Mouse (Mus musculus) brain, embryonic 14.5 days (tissue): ENCODE results near the gene Ap5s1.

Experiments
- CTCF ChIP-seq: fragments of 200-500 bp; IDR thresholded peaks from 2 replicates; pipeline ENCODE4 v1.5.1; 2012; ENCODE audit warnings: inconsistent platforms, mild to moderate bottlenecking, moderate library complexity, borderline replicate concordance; ENCODE audit not compliant: insufficient read depth, insufficient read length; ENCODE audit errors: extremely low read depth
- POLR2A ChIP-seq: fragments of 200-500 bp; IDR thresholded peaks from 2 replicates; pipeline ENCODE4 v1.6.1; 2012; ENCODE audit warnings: mild to moderate bottlenecking, inconsistent platforms, borderline replicate concordance; ENCODE audit not compliant: poor library complexity, insufficient read depth, insufficient read length, severe bottlenecking; ENCODE audit errors: extremely low read depth

DNA sequence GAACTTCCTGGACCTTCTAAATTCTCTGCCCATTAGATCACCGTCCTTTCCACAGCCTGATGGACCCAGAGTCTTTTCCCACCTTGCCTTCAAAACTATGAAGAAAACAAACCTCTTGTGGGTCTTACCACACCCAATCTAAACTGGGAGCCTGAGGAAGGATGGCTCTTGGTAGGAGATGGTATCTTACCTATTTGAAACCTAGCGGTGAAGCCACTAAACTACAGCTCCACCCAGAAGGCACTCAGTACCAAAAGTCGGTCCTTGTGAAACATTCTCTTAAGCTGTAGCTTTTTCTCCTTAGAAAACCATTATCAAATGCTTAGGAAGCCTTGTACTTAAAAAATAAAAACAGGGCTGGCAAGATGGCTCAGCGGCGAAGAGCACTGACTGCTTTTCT is 18.6 kb upstream of the Ap5s1 start:
- no peak for TF ChIP-seq CTCF
- TF ChIP-seq POLR2A, result no peak
